Mouse (Mus musculus): ENCODE results near the gene Dera. TPM values are rescaled to one million over a fixed set of nuclear protein-coding genes. Genes with fewer than 3 reads are reported as not detected.

Dera gene
- polyA plus RNA-seq, 1 experiment from 2014 or later, result 98.6 TPM

- no peak overlapping the region for H3K4me3 ChIP-seq (replicated peaks)
- no peaks in the 10 kb centered on the region for H3K4me1 ChIP-seq (replicated peaks)
- no peak overlapping the region for H3K4me2 ChIP-seq (replicated peaks)
- ATAC-seq, result no peak
- WGBS, result 84% methylated on average over 6 of the region's 6 CpGs
- no peaks in the 10 kb centered on the region for H3K27me3 ChIP-seq (replicated peaks)
- H3K9me3 ChIP-seq, result no peaks in the 10 kb centered on the region
- H3K27ac ChIP-seq, result no peak overlapping the region
- H3K9ac ChIP-seq, result no peak overlapping the region
- H3K36me3 ChIP-seq, result no peaks in the 10 kb centered on the region
Measured at GRCm38 (mm10) chr6:137885644-137886043, 131.3 kb downstream of the Dera start.

GRCm38 (mm10) chr6:137886210-137886979 lies 132.0 kb downstream of the Dera start:
- WGBS, result 30% methylated on average over 6 of the region's 6 CpGs
- H3K9ac ChIP-seq, result no peak overlapping the region
- ATAC-seq, result no peak
- H3K27ac ChIP-seq, result no peak overlapping the region
- no peaks in the 10 kb centered on the region for H3K36me3 ChIP-seq
- no peak overlapping the region for H3K4me2 ChIP-seq (replicated peaks)
- no peaks in the 10 kb centered on the region for H3K27me3 ChIP-seq (replicated peaks)
- no peak overlapping the region for H3K4me3 ChIP-seq (replicated peaks)
- no peaks in the 10 kb centered on the region for H3K4me1 ChIP-seq (replicated peaks)
- H3K9me3 ChIP-seq, result no peaks in the 10 kb centered on the region

GRCm38 (mm10) chr6:137887258-137887657 lies 132.9 kb downstream of the Dera start:
- H3K4me3 ChIP-seq (replicated peaks), result no peak overlapping the region

DNA sequence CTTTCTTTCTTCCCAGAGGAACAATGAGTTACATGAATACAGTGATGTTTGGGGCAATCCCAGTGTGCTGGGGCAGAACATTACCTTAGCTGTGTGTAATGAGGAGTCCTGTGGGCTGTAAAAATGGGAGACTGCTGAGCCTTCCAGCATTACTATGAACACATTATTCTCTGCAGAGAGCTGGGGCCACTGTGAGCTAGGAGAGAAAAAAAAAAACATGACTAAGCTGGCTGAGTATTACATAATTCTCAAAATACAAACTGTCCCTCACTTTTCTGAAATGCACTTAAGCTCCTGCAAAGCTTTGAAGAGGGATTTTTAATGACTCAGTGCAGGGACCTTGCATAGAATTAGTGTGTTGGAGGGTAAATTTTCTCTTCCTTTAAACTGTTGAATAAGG lies 143.3 kb downstream of the Dera start:
- H3K36me3 ChIP-seq, result no peaks in the 10 kb centered on the region
- no peak overlapping the region for H3K27ac ChIP-seq
- H3K27me3 ChIP-seq (replicated peaks), result no peaks in the 10 kb centered on the region
- H3K4me1 ChIP-seq (replicated peaks), result no peaks in the 10 kb centered on the region
- no peak overlapping the region for H3K9ac ChIP-seq
- no peak overlapping the region for H3K4me2 ChIP-seq (replicated peaks)
- H3K9me3 ChIP-seq, result no peaks in the 10 kb centered on the region
- H3K4me3 ChIP-seq (replicated peaks), result no peak overlapping the region
- ATAC-seq, result no peak

More at GRCm38 (mm10) chr6:137887258-137887657, 132.9 kb downstream of the Dera start:
- no peak for ATAC-seq
- H3K9ac ChIP-seq, result no peak overlapping the region
- H3K9me3 ChIP-seq, result no peaks in the 10 kb centered on the region
- H3K4me1 ChIP-seq (replicated peaks), result no peaks in the 10 kb centered on the region
- H3K27me3 ChIP-seq (replicated peaks), result no peaks in the 10 kb centered on the region
- WGBS, result 81% methylated on average over 6 of the region's 6 CpGs
- H3K27ac ChIP-seq, result no peak overlapping the region
- no peak overlapping the region for H3K4me2 ChIP-seq (replicated peaks)
- no peaks in the 10 kb centered on the region for H3K36me3 ChIP-seq

DNA sequence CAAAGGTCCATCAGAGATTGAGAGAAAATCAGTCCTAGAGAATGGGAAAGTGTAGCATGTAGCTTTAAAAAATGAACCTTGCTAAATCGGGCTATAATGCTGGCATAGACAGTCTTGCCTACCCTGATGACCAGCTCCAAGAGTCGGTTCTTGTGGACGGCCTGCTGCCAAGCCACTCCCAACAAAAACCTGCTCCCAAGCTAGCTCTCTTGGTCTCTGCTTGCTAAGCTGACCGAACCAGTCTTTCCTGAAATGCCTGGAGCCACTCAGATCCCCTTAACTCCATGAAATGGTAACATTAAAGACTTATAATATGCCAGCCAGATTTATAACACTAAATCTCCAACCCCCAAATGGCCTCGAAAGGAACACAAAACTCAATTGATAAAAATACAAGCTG lies 146.9 kb downstream of the Dera start:
- no peaks in the 10 kb centered on the region for H3K36me3 ChIP-seq
- no peak overlapping the region for H3K27ac ChIP-seq
- H3K4me2 ChIP-seq (replicated peaks), result no peak overlapping the region
- no peaks in the 10 kb centered on the region for H3K27me3 ChIP-seq (replicated peaks)
- no peaks in the 10 kb centered on the region for H3K9me3 ChIP-seq
- H3K4me3 ChIP-seq (replicated peaks), result no peak overlapping the region
- WGBS, result 77% methylated on average over 5 of the region's 5 CpGs
- no peaks in the 10 kb centered on the region for H3K4me1 ChIP-seq (replicated peaks)
- ATAC-seq, result no peak
- H3K9ac ChIP-seq, result no peak overlapping the region

Other genes with a start within 250 kb of the Dera start
- gene Eps8, start 99.7 kb upstream of the Dera start, polyA plus RNA-seq (2015; fragmentation: Nextera tagmentation; extraction: Ambion mirVana), result 85.2 and 93.9 TPM in 2 replicates
- gene Strap, start 19.5 kb upstream of the Dera start, polyA plus RNA-seq (2015; fragmentation: Nextera tagmentation; extraction: Ambion mirVana), result 131 and 147 TPM in 2 replicates

All from intestine, embryonic 15.5 days (tissue).